Mouse (Mus musculus) bone marrow, adult 2 months (tissue): ENCODE results near the gene Arhgef39.

Experiments used
- CTCF ChIP-seq: fragments of 200-500 bp; IDR thresholded peaks from 2 replicates; pipeline ENCODE4 v1.5.1; 2011; ENCODE audit warnings: low read length, control low read depth; ENCODE audit not compliant: control insufficient read depth, insufficient read depth
- POLR2A ChIP-seq: fragments of 200-500 bp; IDR thresholded peaks from 2 replicates; pipeline ENCODE4 v1.6.1; 2011; ENCODE audit warnings: low read depth, mild to moderate bottlenecking, control low read depth, low read length, borderline replicate concordance; ENCODE audit not compliant: control insufficient read depth

DNA sequence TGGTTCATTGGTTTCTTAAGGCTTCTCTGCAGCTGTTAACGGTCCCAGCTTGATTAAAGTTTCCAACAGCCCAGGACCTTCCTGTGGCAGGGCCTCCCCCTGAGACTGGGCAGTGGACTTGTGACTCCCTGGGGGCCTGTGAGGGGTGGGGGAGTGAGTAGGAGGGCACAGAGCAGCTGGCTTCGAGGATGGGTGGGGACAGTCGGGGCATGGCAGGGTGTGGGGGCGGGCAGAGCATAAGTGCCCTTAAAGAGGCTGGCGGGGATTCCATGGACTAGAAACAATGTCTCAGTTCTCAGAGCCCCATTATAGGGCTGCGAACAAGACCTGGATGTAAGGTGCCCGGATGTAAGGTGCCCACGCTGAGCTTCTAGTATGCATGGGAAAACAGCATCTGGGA lies 42.4 kb downstream of the Arhgef39 start:
- TF ChIP-seq POLR2A (no peak), CTCF (no peak)
